Mouse (Mus musculus) right cerebral cortex, postnatal 25 days (tissue): ENCODE data around the gene Rere.
A peak's percentile ranks its signal among the peaks of the same experiment; 100 is the strongest.
"Not testable (repeated sequence)": the region's sequence is repeated elsewhere in the genome, so short reads cannot be mapped to it uniquely, and the experiment has no call there.

Experiments
- DNase-seq: peaks from one replicate; pipeline ENCODE4 v3.0.0; 2022

The Rere gene

GRCm38 (mm10) chr4:150287463-150287862, 6.0 kb downstream of the Rere start:
- not testable (repeated sequence) for DNase-seq

- DNase-seq, result no peak
Measured at GRCm38 (mm10) chr4:150291900-150292299, 10.5 kb downstream of the Rere start.

- no peak for DNase-seq
Measured at GRCm38 (mm10) chr4:150294870-150295269, 13.4 kb downstream of the Rere start.

GRCm38 (mm10) chr4:150295966-150296365, 14.5 kb downstream of the Rere start:
- DNase-seq, result no peak

- DNase-seq, result no peak
Measured at GRCm38 (mm10) chr4:150302726-150303125, 21.3 kb downstream of the Rere start.

- no peak for DNase-seq
Measured at GRCm38 (mm10) chr4:150306701-150307100, 25.3 kb downstream of the Rere start.

- no peak for DNase-seq
Measured at GRCm38 (mm10) chr4:150307226-150307625, 25.8 kb downstream of the Rere start.

GRCm38 (mm10) chr4:150311431-150311830, 30.0 kb downstream of the Rere start:
- no peak for DNase-seq

- DNase-seq, result no peak
Measured at GRCm38 (mm10) chr4:150312646-150313045, 31.2 kb downstream of the Rere start.

GRCm38 (mm10) chr4:150315301-150315700, 33.9 kb downstream of the Rere start:
- DNase-seq, result no peak

- DNase-seq, result no peak
Measured at GRCm38 (mm10) chr4:150316546-150316945, 35.1 kb downstream of the Rere start.

- no peak for DNase-seq
Measured at GRCm38 (mm10) chr4:150325046-150325801, 43.8 kb downstream of the Rere start.

GRCm38 (mm10) chr4:150326005-150326404, 44.6 kb downstream of the Rere start:
- DNase-seq, result no peak

- DNase-seq, result no peak
Measured at GRCm38 (mm10) chr4:150327476-150327875, 46.0 kb downstream of the Rere start.

- no peak for DNase-seq
Measured at GRCm38 (mm10) chr4:150333927-150334682, 52.7 kb downstream of the Rere start.

- DNase-seq, result no peak
Measured at GRCm38 (mm10) chr4:150337260-150337659, 55.8 kb downstream of the Rere start.

- DNase-seq, result peak; percentile 51
Measured at GRCm38 (mm10) chr4:150338906-150339650, 57.6 kb downstream of the Rere start.

GRCm38 (mm10) chr4:150340796-150341525, 59.5 kb downstream of the Rere start:
- no peak for DNase-seq

GRCm38 (mm10) chr4:150344526-150344925, 63.1 kb downstream of the Rere start:
- no peak for DNase-seq

GRCm38 (mm10) chr4:150346651-150347386, 65.4 kb downstream of the Rere start:
- no peak for DNase-seq

- DNase-seq, result no peak
Measured at GRCm38 (mm10) chr4:150347387-150347672, 65.9 kb downstream of the Rere start.

GRCm38 (mm10) chr4:150349680-150350101, 68.2 kb downstream of the Rere start:
- no peak for DNase-seq
